ENCODE assay signal across 10 mouse cellular contexts in genomic region chr12:110460418-110461300, GRCm38 (mm10). TPM values are rescaled to one million over a fixed set of nuclear protein-coding genes. Genes with fewer than 3 reads are reported as not detected.
A peak's percentile ranks its signal among the peaks of the same experiment; 100 is the strongest.
DNase-seq lines count a peak whose midpoint lies in the region; ATAC-seq and TF ChIP-seq lines count a peak whose summit lies in the region.
"Had no signal": no experiment of that assay in that cellular context is flagged by ENCODE, and none has a peak within 500 bp of the region (broad histone marks: within the 10 kb centered on the region; RNA-seq: fewer than 3 reads in every experiment).

No protein-coding gene starts in this region.

- ATAC-seq in hindbrain, embryonic 16.5 days = no peak
- no peak for ATAC-seq in heart, embryonic 13.5 days (ENCODE audit: extremely low read depth, insufficient number of reproducible peaks, low FRiP score, low TSS enrichment)
- ATAC-seq in liver, postnatal 0 days = peak; percentile 57
- no peak for ATAC-seq in forebrain, embryonic 14.5 days

- no peak overlapping the region for H3K9ac ChIP-seq in hindbrain, embryonic 16.5 days (ENCODE audit: low read depth, low read length)
- H3K9ac ChIP-seq in heart, embryonic 13.5 days = no peak overlapping the region; the same call in 1 of the 2 replicates
- H3K9ac ChIP-seq in liver, postnatal 0 days (replicated peaks) = no peak overlapping the region
- no peak overlapping the region for H3K9ac ChIP-seq in forebrain, embryonic 14.5 days (ENCODE audit: low read length)
- H3K9ac ChIP-seq: lung, embryonic 14.5 days had no signal

- no peaks in the 10 kb centered on the region for H3K4me1 ChIP-seq in hindbrain, embryonic 10.5 days (replicated peaks)
- no peaks in the 10 kb centered on the region for H3K4me1 ChIP-seq in hindbrain, embryonic 16.5 days (ENCODE audit: control insufficient read depth, insufficient read depth, low read depth, low read length)
- H3K4me1 ChIP-seq in brown adipose tissue, adult 24 weeks (ENCODE audit: control insufficient read depth, insufficient read depth, insufficient read length, low read length) = peaks cover 8% of the 10 kb centered on the region
- peaks cover 46% of the 10 kb centered on the region for H3K4me1 ChIP-seq in heart, embryonic 13.5 days
- peaks cover 6% of the 10 kb centered on the region; the same call in 1 of the 2 replicates for H3K4me1 ChIP-seq in liver, postnatal 0 days (ENCODE audit: insufficient read depth)
- no peaks in the 10 kb centered on the region for H3K4me1 ChIP-seq in forebrain, embryonic 14.5 days (ENCODE audit: control insufficient read depth, insufficient read depth, low read length)

- no peak for TF ChIP-seq CTCF in liver, postnatal 0 days (IDR thresholded peaks at IDR 0.05; ENCODE audit: low read depth)

- H3K36me3 ChIP-seq in hindbrain, embryonic 10.5 days = no peaks in the 10 kb centered on the region; the same call in 1 of the 2 replicates
- no peaks in the 10 kb centered on the region for H3K36me3 ChIP-seq in hindbrain, embryonic 16.5 days (ENCODE audit: control insufficient read depth, insufficient read depth, low read length)
- H3K36me3 ChIP-seq in heart, embryonic 13.5 days = no peaks in the 10 kb centered on the region
- H3K36me3 ChIP-seq in liver, postnatal 0 days (replicated peaks; ENCODE audit: insufficient read depth, low read length) = no peaks in the 10 kb centered on the region
- no peaks in the 10 kb centered on the region for H3K36me3 ChIP-seq in forebrain, embryonic 14.5 days (ENCODE audit: control insufficient read depth, insufficient read depth, low read length)

- peak overlapping the region; percentile 16; the same call in 1 of the 2 replicates for H3K27ac ChIP-seq in hindbrain, embryonic 10.5 days
- no peak overlapping the region for H3K27ac ChIP-seq in hindbrain, embryonic 16.5 days (ENCODE audit: low read depth, low read length)
- peak overlapping the region; percentile 32 for H3K27ac ChIP-seq in brown adipose tissue, adult 24 weeks (replicated peaks; ENCODE audit: low read depth, low read length)
- H3K27ac ChIP-seq in heart, embryonic 13.5 days (replicated peaks) = peak overlapping the region; percentile 61
- H3K27ac ChIP-seq in liver, postnatal 0 days (ENCODE audit: low read depth) = no peak overlapping the region
- no peak overlapping the region for H3K27ac ChIP-seq in forebrain, embryonic 14.5 days (ENCODE audit: low read depth, low read length)

- H3K27me3 ChIP-seq in hindbrain, embryonic 10.5 days (ENCODE audit: insufficient read depth, poor library complexity, severe bottlenecking) = no peaks in the 10 kb centered on the region
- no peaks in the 10 kb centered on the region for H3K27me3 ChIP-seq in hindbrain, embryonic 16.5 days (replicated peaks; ENCODE audit: control insufficient read depth, insufficient read depth, low read length)
- no peaks in the 10 kb centered on the region for H3K27me3 ChIP-seq in heart, embryonic 13.5 days (replicated peaks)
- no peaks in the 10 kb centered on the region for H3K27me3 ChIP-seq in liver, postnatal 0 days (ENCODE audit: insufficient read depth, low read length)
- no peaks in the 10 kb centered on the region for H3K27me3 ChIP-seq in forebrain, embryonic 14.5 days (replicated peaks; ENCODE audit: control insufficient read depth, insufficient read depth, low read length)

- 87% methylated on average over 18 of the region's 18 CpGs for WGBS in hindbrain, embryonic 10.5 days
- WGBS in hindbrain, embryonic 16.5 days = 73% methylated on average over 18 of the region's 18 CpGs
- 57% methylated on average over 18 of the region's 18 CpGs for WGBS in heart, embryonic 13.5 days
- 70% methylated on average over 18 of the region's 18 CpGs for WGBS in liver, postnatal 0 days (ENCODE audit: insufficient replicate concordance)
- WGBS in forebrain, embryonic 14.5 days = 90% methylated on average over 18 of the region's 18 CpGs

- H3K4me3 ChIP-seq in hindbrain, embryonic 10.5 days = no peak overlapping the region
- H3K4me3 ChIP-seq in hindbrain, embryonic 16.5 days (ENCODE audit: low read length) = no peak overlapping the region
- H3K4me3 ChIP-seq in brown adipose tissue, adult 24 weeks (ENCODE audit: insufficient read depth, low read depth, low read length) = no peak overlapping the region
- no peak overlapping the region for H3K4me3 ChIP-seq in heart, embryonic 13.5 days
- no peak overlapping the region for H3K4me3 ChIP-seq in liver, postnatal 0 days (ENCODE audit: low read depth, low read length)
- no peak overlapping the region for H3K4me3 ChIP-seq in forebrain, embryonic 14.5 days (ENCODE audit: low read depth, low read length)

- no peak for TF ChIP-seq EP300 in liver, postnatal 0 days (IDR thresholded peaks at IDR 0.05; ENCODE audit: low read depth)

- no peaks in the 10 kb centered on the region for H3K9me3 ChIP-seq in hindbrain, embryonic 10.5 days
- H3K9me3 ChIP-seq in hindbrain, embryonic 16.5 days (ENCODE audit: control insufficient read depth, low read length) = no peaks in the 10 kb centered on the region
- H3K9me3 ChIP-seq in heart, embryonic 13.5 days = no peaks in the 10 kb centered on the region
- H3K9me3 ChIP-seq in liver, postnatal 0 days (ENCODE audit: low read length) = no peaks in the 10 kb centered on the region
- no peaks in the 10 kb centered on the region for H3K9me3 ChIP-seq in forebrain, embryonic 14.5 days (replicated peaks; ENCODE audit: control insufficient read depth, low read length)

- H3K4me2 ChIP-seq in hindbrain, embryonic 16.5 days (ENCODE audit: low read length) = no peak overlapping the region
- no peak overlapping the region; the same call in 1 of the 2 replicates for H3K4me2 ChIP-seq in heart, embryonic 13.5 days
- H3K4me2 ChIP-seq in liver, postnatal 0 days (ENCODE audit: low read depth, low read length) = no peak overlapping the region
- H3K4me2 ChIP-seq in forebrain, embryonic 14.5 days (ENCODE audit: low read length) = no peak overlapping the region
- H3K4me2 ChIP-seq: lung, embryonic 14.5 days had no signal

- no peak for DNase-seq in hindbrain, embryonic 10.5 days (ENCODE audit: low spot score)
- DNase-seq in liver, postnatal 0 days = no peak
- DNase-seq in forebrain, embryonic 14.5 days (ENCODE audit: low spot score) = no peak
- DNase-seq in gastrocnemius, adult 8-10 months (ENCODE audit: low spot score in 2 of 2) = no peak
- no peak for DNase-seq in neural tube, embryonic 10.5 days (ENCODE audit: extremely low spot score, low spot score)
- DNase-seq: gastrocnemius, postnatal 10 days; lung, embryonic 14.5 days had no signal

RNA-seq across cellular contexts. Expression of gene Ppp2r5c, which starts 13.7 kb away (rescaled TPM):
- 139 and 146 TPM in 2 replicates for polyA plus RNA-seq in hindbrain, embryonic 10.5 days (2016; fragmentation: Nextera tagmentation; extraction: Ambion mirVana)
- 135 and 136 TPM in 2 replicates for polyA plus RNA-seq in hindbrain, embryonic 16.5 days (2015; fragmentation: Nextera tagmentation; extraction: Ambion mirVana)
- polyA plus RNA-seq in brown adipose tissue, adult 24 weeks (2012; ENCODE audit: insufficient read depth, insufficient read length, missing spikeins) = 44.0 and 64.3 TPM in 2 replicates
- 113 and 127 TPM in 2 replicates for polyA plus RNA-seq in heart, embryonic 13.5 days (2015; fragmentation: Nextera tagmentation; extraction: Ambion mirVana)
- polyA plus RNA-seq in liver, postnatal 0 days (2015; fragmentation: Nextera tagmentation; extraction: Ambion mirVana) = 53.3 and 55.5 TPM in 2 replicates
- 138 and 144 TPM in 2 replicates for polyA plus RNA-seq in forebrain, embryonic 14.5 days (2014; fragmentation: Nextera tagmentation; extraction: Ambion mirVana)
- total RNA-seq in gastrocnemius, adult 8-10 months (2022) = 10 to 100 TPM; 64.1 to 73.9 (median 67.9) TPM

Comparison
In these comparisons a context has a peak if more than half of its experiments do, and no peak if none do; other contexts are left out.
1. H3K27ac ChIP-seq: peak in hindbrain, embryonic 10.5 days (single experiment), brown adipose tissue, adult 24 weeks (single experiment) and heart, embryonic 13.5 days (single experiment); none in hindbrain, embryonic 16.5 days (single experiment), liver, postnatal 0 days (single experiment) and forebrain, embryonic 14.5 days (single experiment).